Mouse (Mus musculus) lung, postnatal 25 days (tissue): ENCODE measurements around the gene Get4.

Experiments used
- DNase-seq: peaks from one replicate; pipeline ENCODE4 v3.0.0; 2022; ENCODE audit warnings: low spot score

Get4 gene

GRCm38 (mm10) chr5:139317751-139318504, 65.8 kb downstream of the Get4 start:
- DNase-seq: no peak
